Mouse (Mus musculus): Measurements from ENCODE around the gene Erfe. TPM values are rescaled to one million over a fixed set of nuclear protein-coding genes. Genes with fewer than 3 reads are reported as not detected.
A peak's percentile ranks its signal among the peaks of the same experiment; 100 is the strongest.

The Erfe gene
- under 1 TPM; 0.16 to 0.38 TPM for total RNA-seq (2021)
- long read RNA-seq, experiment 1: 0 reads
- long read RNA-seq, experiment 2: 0 reads

DNA sequence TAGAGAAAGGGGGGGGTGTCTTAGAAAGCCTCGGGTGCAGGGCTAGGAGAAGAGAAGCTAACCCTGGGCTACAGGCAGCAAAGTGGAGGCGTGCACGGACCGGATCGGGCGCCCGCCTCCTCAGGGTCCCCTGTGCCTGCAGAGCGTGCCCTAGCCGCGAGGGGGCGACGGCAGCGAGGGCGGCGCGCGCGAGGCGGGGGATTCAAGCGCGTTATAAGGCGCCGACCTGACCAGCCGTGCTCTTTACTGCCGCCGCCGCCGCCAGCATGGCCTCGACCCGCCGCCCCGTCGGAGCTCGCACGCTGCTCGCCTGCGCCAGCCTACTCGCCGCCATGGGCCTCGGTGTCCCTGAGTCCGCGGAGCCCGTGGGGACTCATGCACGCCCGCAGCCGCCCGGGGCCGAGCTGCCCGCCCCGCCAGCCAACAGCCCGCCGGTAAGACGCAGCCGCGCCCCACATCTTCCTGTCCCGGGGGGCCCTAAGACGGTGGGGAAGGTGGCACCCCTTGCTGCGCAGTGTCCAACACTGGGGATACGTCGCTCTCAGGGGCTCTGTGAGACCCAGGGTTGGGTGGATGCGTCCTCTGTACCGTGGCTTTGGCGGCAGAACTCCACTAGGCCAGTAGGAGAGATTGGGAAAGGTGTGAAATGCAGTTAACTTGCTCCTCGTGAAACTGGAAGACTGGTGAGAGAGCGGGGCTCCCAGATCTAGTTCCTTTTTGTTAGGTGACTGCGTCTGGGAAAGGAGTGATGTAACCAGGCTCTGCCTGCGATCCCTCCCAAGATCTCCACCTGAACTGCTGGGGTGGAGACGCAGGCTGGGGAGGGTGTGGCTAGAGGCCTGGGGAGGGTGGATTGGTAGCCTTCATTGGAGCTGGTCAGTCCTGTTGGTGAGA is at the start of gene Erfe:
Gene Erfe (plus strand): TSS at position 216 of the 894 bp plus-strand sequence.
- intact Hi-C loops (cut with DNase I): no loop called here
- H3K4me3 ChIP-seq: peak within 1 kb of the TSS; percentile 43
- peak; percentile 37 to 43 for DNase-seq (ENCODE audit: extremely low spot score in 1 of 2, low spot score in 2 of 2)
- TF ChIP-seq CTCF (IDR thresholded peaks at IDR 0.05): peak; percentile 81
- H3K27ac ChIP-seq: no peak within 1 kb of the TSS

DNA sequence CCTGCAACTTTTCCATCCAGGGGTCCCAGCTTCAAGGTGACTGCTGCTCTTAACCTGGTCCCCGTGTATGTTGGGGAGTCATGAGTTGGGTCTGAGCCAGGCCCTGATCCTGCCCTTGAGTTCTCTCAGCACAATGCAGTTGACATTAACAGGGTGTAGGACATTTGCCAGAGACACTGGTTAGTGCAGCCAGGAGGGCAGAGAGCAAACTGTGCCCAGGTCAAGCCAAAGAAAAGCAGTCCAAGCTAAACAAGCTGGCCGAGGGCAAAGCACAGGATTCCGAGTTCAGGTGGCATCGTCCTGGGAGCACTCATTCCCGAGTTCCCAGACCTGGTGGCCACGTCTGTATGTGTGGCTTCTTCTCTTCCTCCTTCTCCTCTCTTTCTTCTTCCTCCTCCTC is 48.6 kb upstream of the Erfe start:
- Histone ChIP-seq H3K4me3 (no peak overlapping the region), H3K27ac (no peak overlapping the region)
- no peak for TF ChIP-seq CTCF (IDR thresholded peaks at IDR 0.05)
- no peak for DNase-seq (ENCODE audit: extremely low spot score in 1 of 2, low spot score in 2 of 2)
- intact Hi-C loops (cut with DNase I): no loop called here

DNA sequence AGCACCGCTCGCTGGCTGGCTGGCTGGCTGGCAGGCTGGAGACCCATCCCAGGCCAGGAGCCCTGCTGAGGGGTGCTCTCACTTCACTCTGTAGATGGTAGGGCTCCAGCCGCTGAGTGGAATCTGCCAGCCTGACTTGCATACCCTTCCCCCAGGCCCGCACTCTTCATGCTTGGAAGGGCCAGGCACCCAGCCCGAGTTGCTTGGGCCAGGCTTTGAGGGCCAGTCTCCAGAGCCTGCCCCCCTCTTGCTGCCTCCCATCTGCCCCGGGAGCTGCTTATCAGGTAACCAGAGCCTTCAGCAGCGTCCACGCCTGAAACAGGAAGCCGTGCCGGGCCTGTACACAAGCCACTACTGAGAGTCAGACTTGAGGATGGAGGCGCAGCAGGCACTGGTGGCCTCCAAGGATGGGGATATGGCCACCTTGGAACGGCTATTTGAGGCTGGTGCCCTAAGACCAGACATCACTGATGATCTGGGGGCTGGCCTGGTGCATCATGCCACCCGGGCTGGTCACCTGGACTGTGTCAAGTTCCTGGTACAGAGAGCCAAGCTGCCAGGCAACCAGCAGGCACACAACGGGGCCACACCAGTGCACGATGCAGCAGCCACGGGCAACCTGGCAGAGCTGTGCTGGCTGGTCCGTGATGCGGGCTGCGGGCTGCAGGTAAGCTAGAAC is 44.3 kb upstream of the Erfe start, which contains the start of gene Espnl:
Gene Espnl (plus strand): TSS at position 316 of the 679 bp plus-strand sequence.
- intact Hi-C loops (cut with DNase I): no loop called here
- no peak for TF ChIP-seq CTCF (IDR thresholded peaks at IDR 0.05)
- no peak within 1 kb of the TSS for H3K4me3 ChIP-seq
- no peak for DNase-seq (ENCODE audit: extremely low spot score in 1 of 2, low spot score in 2 of 2)
- no peak within 1 kb of the TSS for H3K27ac ChIP-seq

DNA sequence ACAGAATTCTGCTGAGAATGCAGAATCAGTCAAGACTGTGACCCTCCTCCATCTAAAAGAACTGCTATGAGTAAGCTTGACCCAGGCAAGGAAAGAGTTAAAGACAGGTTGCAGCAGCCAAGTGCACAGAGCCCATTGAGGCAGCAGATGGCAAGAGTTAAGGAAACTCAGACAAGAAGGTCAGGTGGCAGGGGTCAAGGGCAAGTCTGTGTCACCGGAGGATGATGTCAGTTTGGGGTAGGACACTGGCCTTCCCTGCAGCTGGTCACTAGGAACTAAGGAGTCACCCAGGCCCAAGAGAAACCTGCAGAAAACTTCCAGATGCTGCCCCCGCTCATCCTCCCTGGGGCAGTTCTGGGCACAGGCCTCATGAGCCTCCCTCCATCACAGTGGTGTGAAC is 41.6 kb upstream of the Erfe start:
- intact Hi-C loops (cut with DNase I): no loop called here
- H3K27ac ChIP-seq: no peak overlapping the region
- no peak for TF ChIP-seq CTCF (IDR thresholded peaks at IDR 0.05)

DNA sequence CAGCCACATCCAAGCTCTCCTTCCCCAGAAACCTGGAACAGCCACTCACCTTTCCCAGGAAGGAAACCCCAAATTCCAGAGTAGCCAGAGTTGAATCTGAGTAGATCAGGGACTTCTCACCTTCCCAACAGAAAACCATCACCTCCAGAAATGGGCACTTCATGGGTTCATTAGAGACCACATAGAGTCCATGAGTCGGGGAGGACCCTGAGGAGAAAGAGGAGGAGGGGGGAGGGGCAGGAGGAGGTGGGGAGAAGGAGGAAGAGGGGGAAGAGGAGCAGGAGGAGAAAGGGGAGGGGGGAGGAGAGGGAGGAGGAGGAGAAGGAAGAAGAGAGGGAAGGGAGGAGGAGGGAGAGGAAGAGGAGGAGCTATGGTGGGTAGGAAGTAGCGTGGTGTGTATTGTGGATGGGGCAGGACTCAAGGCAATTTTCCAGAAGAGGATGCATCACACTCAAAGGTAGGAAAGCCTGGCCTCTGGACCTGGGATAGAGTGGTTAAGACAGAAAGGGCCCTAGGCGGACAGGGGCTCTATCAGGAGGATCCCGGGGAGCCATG is 40.7 kb upstream of the Erfe start:
- no peak for TF ChIP-seq CTCF (IDR thresholded peaks at IDR 0.05)
- Histone ChIP-seq H3K27ac (no peak overlapping the region), H3K4me3 (no peak overlapping the region)
- no peak for DNase-seq (ENCODE audit: extremely low spot score in 1 of 2, low spot score in 2 of 2)
- intact Hi-C loops (cut with DNase I): no loop called here

More for the DNA sequence above, 41.6 kb upstream of the Erfe start:
- no peak overlapping the region for H3K4me3 ChIP-seq
- DNase-seq (ENCODE audit: extremely low spot score in 1 of 2, low spot score in 2 of 2): no peak

DNA sequence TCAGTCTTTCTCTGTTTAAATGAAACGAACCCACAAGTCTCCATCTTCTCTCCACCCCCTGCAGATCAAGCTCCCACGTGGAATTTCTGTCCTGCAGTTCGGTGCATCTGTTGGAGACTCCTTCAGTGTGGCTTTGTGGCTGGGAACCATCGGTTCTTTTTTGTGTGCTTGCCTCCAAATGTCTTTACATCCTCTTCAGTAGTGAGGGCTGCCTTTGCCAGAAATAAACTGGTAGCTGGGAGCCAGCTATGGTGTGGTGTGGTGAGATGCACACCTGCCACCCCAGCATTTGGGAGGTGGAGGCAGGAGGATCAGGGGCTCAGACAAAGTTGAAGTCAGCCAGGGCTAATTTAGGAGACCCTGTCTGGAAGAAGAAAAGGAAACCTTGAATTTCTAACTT is 34.1 kb upstream of the Erfe start:
- intact Hi-C loops (cut with DNase I): no loop called here
- peak in 1 of 2 experiments; percentile 32 for DNase-seq (ENCODE audit: extremely low spot score in 1 of 2, low spot score in 2 of 2)
- TF ChIP-seq CTCF (IDR thresholded peaks at IDR 0.05): no peak
- Histone ChIP-seq H3K27ac (no peak overlapping the region), H3K4me3 (no peak overlapping the region)

DNA sequence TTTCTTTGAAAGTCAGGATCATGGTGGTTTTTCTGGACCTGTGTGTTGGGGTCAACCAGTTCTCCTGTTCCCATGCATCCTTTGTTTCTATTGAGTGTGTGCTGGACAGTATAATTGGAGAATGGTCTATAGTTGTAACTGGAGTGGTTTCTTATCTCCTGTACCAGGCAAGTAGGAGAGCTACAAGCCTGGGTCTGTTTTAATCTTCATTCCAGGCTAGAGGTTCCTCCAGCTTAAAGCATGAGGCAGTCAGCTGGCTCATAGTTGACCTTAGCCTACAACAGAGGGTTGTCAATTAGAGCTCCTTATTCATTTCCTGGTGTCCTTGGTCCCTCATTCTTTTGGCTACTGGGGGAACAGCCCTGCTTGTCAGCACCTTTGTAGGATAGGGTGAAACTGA is 32.6 kb upstream of the Erfe start:
- TF ChIP-seq CTCF (IDR thresholded peaks at IDR 0.05): no peak
- no peak overlapping the region for H3K4me3 ChIP-seq
- intact Hi-C loops (cut with DNase I): no loop called here
- no peak overlapping the region for H3K27ac ChIP-seq
- DNase-seq (ENCODE audit: extremely low spot score in 1 of 2, low spot score in 2 of 2): no peak

DNA sequence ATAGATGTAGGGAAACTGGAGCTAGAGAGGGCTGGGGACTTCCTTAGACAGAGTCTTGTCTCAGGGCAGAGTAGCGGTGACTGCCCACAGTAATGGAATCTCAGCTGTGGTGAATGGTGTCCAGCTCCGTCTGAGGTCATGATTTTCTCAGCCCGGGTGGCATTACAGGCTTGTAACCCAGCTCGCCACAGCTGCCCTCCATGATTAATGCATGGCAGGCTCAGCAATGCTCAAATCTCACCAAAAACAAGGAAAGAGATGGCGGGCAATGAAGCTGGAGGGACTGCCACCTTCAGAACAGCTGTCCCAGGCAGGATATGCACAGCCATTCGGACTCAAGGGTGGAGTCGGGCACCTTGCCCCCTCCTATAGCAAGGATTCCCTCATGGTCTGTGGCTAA is 28.9 kb upstream of the Erfe start:
- H3K27ac ChIP-seq: no peak overlapping the region
- no peak overlapping the region for H3K4me3 ChIP-seq
- intact Hi-C loops (cut with DNase I): no loop called here
- no peak for DNase-seq (ENCODE audit: extremely low spot score in 1 of 2, low spot score in 2 of 2)
- TF ChIP-seq CTCF (IDR thresholded peaks at IDR 0.05): no peak

DNA sequence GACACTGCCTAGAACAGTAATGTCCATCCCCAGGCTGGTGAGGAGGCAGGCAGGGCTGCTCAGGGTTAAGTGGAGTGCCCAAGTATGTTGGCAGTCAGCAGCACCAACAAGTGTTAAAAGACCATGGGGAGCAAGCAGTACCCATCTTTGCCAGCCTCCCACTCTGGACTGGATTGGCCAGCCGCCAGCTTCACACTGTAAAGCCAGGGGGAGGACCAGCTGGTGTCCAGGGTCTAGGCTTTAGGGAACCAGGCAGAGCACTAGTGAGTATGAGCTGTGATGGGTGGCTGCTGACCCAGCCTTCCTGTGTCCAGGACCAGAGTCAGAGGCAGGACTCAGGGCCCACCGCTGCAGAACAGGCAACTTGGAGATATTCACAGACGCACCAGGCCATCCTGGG is 22.2 kb upstream of the Erfe start:
- DNase-seq (ENCODE audit: extremely low spot score in 1 of 2, low spot score in 2 of 2): no peak
- no peak for TF ChIP-seq CTCF (IDR thresholded peaks at IDR 0.05)
- intact Hi-C loops (cut with DNase I): loop anchor here (10.0 kb wide), 1 partner anchor 419 kb away; no protein-coding TSS in a partner anchor

DNA sequence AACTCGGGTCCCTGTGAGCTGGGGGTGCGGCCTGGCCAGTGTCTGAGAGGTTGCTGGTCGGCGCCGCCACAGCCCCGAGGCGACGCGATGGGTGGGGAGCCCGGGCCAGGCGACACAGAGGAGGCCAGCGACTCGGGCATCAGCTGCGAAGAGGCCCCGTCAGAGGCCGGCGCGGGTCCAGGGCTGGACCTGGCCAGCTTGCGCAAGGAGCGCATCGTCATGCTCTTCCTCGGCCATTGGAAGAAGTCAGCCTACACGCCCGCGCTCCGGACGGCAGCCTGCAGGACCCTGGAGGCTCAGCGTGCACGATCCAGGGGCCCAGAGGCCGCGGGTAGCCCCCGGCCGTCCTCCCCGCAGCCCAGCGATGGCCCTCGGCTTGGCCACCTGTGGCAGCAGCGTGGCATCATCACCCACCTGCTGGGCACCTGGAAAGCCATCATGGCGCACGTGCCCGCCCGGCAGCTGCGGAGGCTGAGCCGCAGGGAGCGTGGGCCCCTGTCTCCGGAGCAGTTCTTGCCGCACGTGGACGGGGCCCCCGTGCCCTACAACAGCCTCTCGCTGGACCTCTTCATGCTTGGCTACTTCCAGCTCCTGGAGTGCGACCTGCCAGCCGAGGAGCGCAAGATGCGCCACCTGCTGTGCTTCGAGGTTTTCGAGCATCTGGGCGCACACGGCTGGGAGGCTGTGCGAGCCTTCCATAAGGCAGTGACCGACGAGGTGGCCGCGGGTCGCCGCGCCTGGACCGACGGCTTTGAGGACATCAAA is 21.1 kb upstream of the Erfe start:
- Histone ChIP-seq H3K4me3 (peak overlapping the region; percentile 31), H3K27ac (no peak overlapping the region)
- intact Hi-C loops (cut with DNase I): loop anchor here (10.0 kb wide), 1 partner anchor 420 kb away; no protein-coding TSS in a partner anchor
- peak in 1 of 2 experiments; percentile 26 for DNase-seq (ENCODE audit: extremely low spot score in 1 of 2, low spot score in 2 of 2)
- peak; percentile 11 for TF ChIP-seq CTCF (IDR thresholded peaks at IDR 0.05)

More for the DNA sequence above, 22.2 kb upstream of the Erfe start:
- Histone ChIP-seq H3K27ac (no peak overlapping the region), H3K4me3 (no peak overlapping the region)

DNA sequence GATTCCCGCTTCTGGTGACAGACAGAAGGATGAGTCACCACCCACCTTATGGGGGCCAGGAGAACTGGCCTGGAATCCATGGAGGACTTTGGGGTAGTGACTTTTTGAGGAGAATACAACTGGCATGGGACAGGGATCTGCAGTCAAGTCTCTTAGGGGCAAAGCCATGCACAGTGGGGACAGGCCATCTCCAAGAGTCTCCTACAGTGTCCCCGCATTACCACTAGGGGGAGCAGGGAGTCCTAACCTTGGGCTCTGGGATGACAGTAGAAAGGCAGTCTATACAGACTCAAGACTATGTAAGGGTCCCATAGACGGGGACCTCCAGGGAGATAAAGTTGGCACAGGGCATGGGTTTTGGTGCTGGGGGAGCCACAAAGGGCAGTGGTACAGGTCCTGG is 19.3 kb upstream of the Erfe start:
- intact Hi-C loops (cut with DNase I): loop anchor here (1.0 to 10.0 kb wide), 2 partner anchors 33 to 422 kb away; no protein-coding TSS in a partner anchor
- DNase-seq (ENCODE audit: extremely low spot score in 1 of 2, low spot score in 2 of 2): peak; percentile 41 to 59
- peak; percentile 92 for TF ChIP-seq CTCF (IDR thresholded peaks at IDR 0.05)
- H3K4me3 ChIP-seq: no peak overlapping the region
- no peak overlapping the region for H3K27ac ChIP-seq
